12 mouse cellular contexts compared by ENCODE assay signal in genomic region chr9:118053286-118053685, GRCm38 (mm10). TPM values are rescaled to one million over a fixed set of nuclear protein-coding genes. Genes with fewer than 3 reads are reported as not detected.
DNase-seq lines count a peak whose midpoint lies in the region; ATAC-seq lines count a peak whose summit lies in the region.
"Had no signal": no experiment of that assay in that cellular context is flagged by ENCODE, and none has a peak within 500 bp of the region (broad histone marks: within the 10 kb centered on the region; RNA-seq: fewer than 3 reads in every experiment).

No protein-coding gene starts in this region.

- H3K4me2 ChIP-seq in hindbrain, embryonic 11.5 days (replicated peaks; ENCODE audit: low read depth, low read length) = no peak overlapping the region
- no peak overlapping the region for H3K4me2 ChIP-seq in hindbrain, embryonic 16.5 days (ENCODE audit: low read length)
- H3K4me2 ChIP-seq: embryonic facial prominence, embryonic 12.5 days; heart, embryonic 11.5 days had no signal

- H3K27me3 ChIP-seq in hindbrain, embryonic 11.5 days (ENCODE audit: control insufficient read depth, insufficient read depth, low read length) = no peaks in the 10 kb centered on the region
- H3K27me3 ChIP-seq in hindbrain, embryonic 16.5 days (replicated peaks; ENCODE audit: control insufficient read depth, insufficient read depth, low read length) = no peaks in the 10 kb centered on the region
- H3K27me3 ChIP-seq: embryonic facial prominence, embryonic 12.5 days had no signal

- WGBS in hindbrain, embryonic 11.5 days = 48% methylated on average over 1 of the region's 1 CpGs
- 39% methylated on average over 1 of the region's 1 CpGs for WGBS in hindbrain, embryonic 16.5 days

- H3K4me1 ChIP-seq in hindbrain, embryonic 11.5 days (replicated peaks; ENCODE audit: control insufficient read depth, insufficient read depth, low read length) = no peaks in the 10 kb centered on the region
- no peaks in the 10 kb centered on the region for H3K4me1 ChIP-seq in hindbrain, embryonic 16.5 days (ENCODE audit: control insufficient read depth, insufficient read depth, low read depth, low read length)
- H3K4me1 ChIP-seq: embryonic facial prominence, embryonic 12.5 days had no signal

- no peak overlapping the region for H3K9ac ChIP-seq in hindbrain, embryonic 11.5 days (ENCODE audit: low read depth, low read length)
- no peak overlapping the region for H3K9ac ChIP-seq in hindbrain, embryonic 16.5 days (ENCODE audit: low read depth, low read length)
- H3K9ac ChIP-seq: embryonic facial prominence, embryonic 12.5 days had no signal

- peaks cover 5% of the 10 kb centered on the region; the same call in 1 of the 2 replicates for H3K36me3 ChIP-seq in hindbrain, embryonic 11.5 days (ENCODE audit: control insufficient read depth, insufficient read depth, low read length)
- peaks cover 16% of the 10 kb centered on the region for H3K36me3 ChIP-seq in hindbrain, embryonic 16.5 days (ENCODE audit: control insufficient read depth, insufficient read depth, low read length)

- H3K9me3 ChIP-seq in hindbrain, embryonic 11.5 days (ENCODE audit: control insufficient read depth, low read length) = no peaks in the 10 kb centered on the region
- H3K9me3 ChIP-seq in hindbrain, embryonic 16.5 days (ENCODE audit: control insufficient read depth, low read length) = no peaks in the 10 kb centered on the region
- H3K9me3 ChIP-seq: embryonic facial prominence, embryonic 12.5 days had no signal

- DNase-seq in hindbrain, embryonic 11.5 days (ENCODE audit: low spot score) = peak; percentile 51
- DNase-seq in 416B (ENCODE audit: low read depth) (peak; percentile 70), NIH3T3 (ENCODE audit: low read depth) (peak; percentile 67)
- DNase-seq in spleen, postnatal 4 days (ENCODE audit: low spot score in 2 of 2) = no peak
- no peak for DNase-seq in left cerebral cortex, adult 9 months (ENCODE audit: low spot score in 2 of 2)
- DNase-seq in natural killer cell, adult 2 months (ENCODE audit: low spot score in 2 of 2) = no peak
- DNase-seq: kidney, postnatal 10 days; lung, postnatal 10 days had no signal

- ATAC-seq in hindbrain, embryonic 11.5 days (ENCODE audit: low FRiP score) = no peak
- no peak for ATAC-seq in hindbrain, embryonic 16.5 days
- ATAC-seq in granulocyte monocyte progenitor cell, adult 5-6 weeks (replicated peaks; ENCODE audit: poor library complexity, severe bottlenecking) = peak; percentile 72

- H3K27ac ChIP-seq in hindbrain, embryonic 11.5 days (ENCODE audit: low read depth, low read length) = no peak overlapping the region
- H3K27ac ChIP-seq in hindbrain, embryonic 16.5 days (ENCODE audit: low read depth, low read length) = no peak overlapping the region
- H3K27ac ChIP-seq: embryonic facial prominence, embryonic 12.5 days had no signal

- no peak overlapping the region for H3K4me3 ChIP-seq in hindbrain, embryonic 11.5 days (ENCODE audit: low read depth, low read length)
- H3K4me3 ChIP-seq in hindbrain, embryonic 16.5 days (ENCODE audit: low read length) = no peak overlapping the region
- H3K4me3 ChIP-seq: embryonic facial prominence, embryonic 12.5 days had no signal

RNA-seq across cellular contexts. Expression of gene Azi2, which starts 13.0 kb away (rescaled TPM):
- 79.1 and 82.5 TPM in 2 replicates for polyA plus RNA-seq in hindbrain, embryonic 11.5 days (2014; fragmentation: Nextera tagmentation; extraction: Ambion mirVana)
- polyA plus RNA-seq in hindbrain, embryonic 16.5 days (2015; fragmentation: Nextera tagmentation; extraction: Ambion mirVana) = 78.8 and 79.8 TPM in 2 replicates
- 42.7 and 59.1 TPM in 2 replicates for total RNA-seq in granulocyte monocyte progenitor cell, adult 5-6 weeks (2014; fragmentation: Nextera tagmentation)
- total RNA-seq in granulocyte monocyte progenitor cell, adult 5-6 weeks (2017) = 52.3 and 56.7 TPM in 2 replicates

Comparison
In these comparisons a context has a peak if more than half of its experiments do, and no peak if none do; other contexts are left out.
1. DNase-seq: peak in hindbrain, embryonic 11.5 days (single experiment), 416B (single experiment) and NIH3T3 (single experiment); none in spleen, postnatal 4 days (0 of 2), left cerebral cortex, adult 9 months (0 of 2) and natural killer cell, adult 2 months (0 of 2).